16 mouse cellular contexts compared by ENCODE assay signal in genomic region chr7:123323388-123323787, GRCm38 (mm10). TPM values are rescaled to one million over a fixed set of nuclear protein-coding genes. Genes with fewer than 3 reads are reported as not detected.
DNase-seq lines count a peak whose midpoint lies in the region; ATAC-seq and TF ChIP-seq lines count a peak whose summit lies in the region.
"Had no signal": no experiment of that assay in that cellular context is flagged by ENCODE, and none has a peak within 500 bp of the region (broad histone marks: within the 10 kb centered on the region; RNA-seq: fewer than 3 reads in every experiment).

No protein-coding gene starts in this region.

- 68% methylated on average over 2 of the region's 2 CpGs for WGBS in liver, embryonic 15.5 days (ENCODE audit: insufficient replicate concordance)
- WGBS in liver, embryonic 11.5 days = 82% methylated on average over 2 of the region's 2 CpGs
- WGBS in lung, embryonic 16.5 days = 77% methylated on average over 2 of the region's 2 CpGs
- WGBS in midbrain, embryonic 15.5 days = 90% methylated on average over 2 of the region's 2 CpGs

- H3K27me3 ChIP-seq in liver, embryonic 15.5 days = no peaks in the 10 kb centered on the region
- H3K27me3 ChIP-seq in liver, embryonic 11.5 days (replicated peaks; ENCODE audit: control insufficient read depth, insufficient read depth, low read length) = no peaks in the 10 kb centered on the region
- no peaks in the 10 kb centered on the region for H3K27me3 ChIP-seq in lung, embryonic 16.5 days (ENCODE audit: control insufficient read depth, insufficient read depth, low read depth, low read length)
- no peaks in the 10 kb centered on the region for H3K27me3 ChIP-seq in midbrain, embryonic 15.5 days (replicated peaks)
- H3K27me3 ChIP-seq: midbrain, embryonic 12.5 days; Patski had no signal

- intact Hi-C loops in gastrocnemius, adult 2 months (cut with DNase I) = no loop called here

- peaks cover 58% of the 10 kb centered on the region for H3K4me1 ChIP-seq in liver, embryonic 15.5 days (replicated peaks)
- peaks cover 32% of the 10 kb centered on the region for H3K4me1 ChIP-seq in liver, embryonic 11.5 days (replicated peaks; ENCODE audit: control insufficient read depth, insufficient read depth, low read length)
- H3K4me1 ChIP-seq in lung, embryonic 16.5 days (replicated peaks; ENCODE audit: control insufficient read depth, insufficient read depth, low read length) = no peaks in the 10 kb centered on the region
- no peaks in the 10 kb centered on the region for H3K4me1 ChIP-seq in midbrain, embryonic 15.5 days

- no peak for TF ChIP-seq CTCF in gastrocnemius, adult 2 months (IDR thresholded peaks at IDR 0.05)

- peak overlapping the region; percentile 56 for H3K27ac ChIP-seq in gastrocnemius, adult 2 months
- peak overlapping the region; percentile 42; the same call in 1 of the 2 replicates for H3K27ac ChIP-seq in liver, embryonic 15.5 days (replicated peaks)
- no peak overlapping the region for H3K27ac ChIP-seq in liver, embryonic 11.5 days (ENCODE audit: low read depth, low read length)
- H3K27ac ChIP-seq in lung, embryonic 16.5 days (ENCODE audit: low read length) = no peak overlapping the region
- no peak overlapping the region for H3K27ac ChIP-seq in midbrain, embryonic 15.5 days
- H3K27ac ChIP-seq: limb, embryonic 10.5 days; midbrain, embryonic 12.5 days had no signal

- no peak overlapping the region for H3K9ac ChIP-seq in liver, embryonic 15.5 days
- H3K9ac ChIP-seq in liver, embryonic 11.5 days (ENCODE audit: low read depth, low read length) = no peak overlapping the region; the same call in 1 of the 2 replicates
- no peak overlapping the region for H3K9ac ChIP-seq in lung, embryonic 16.5 days (ENCODE audit: low read length)
- no peak overlapping the region for H3K9ac ChIP-seq in midbrain, embryonic 15.5 days
- H3K9ac ChIP-seq: lung, embryonic 14.5 days; midbrain, embryonic 12.5 days had no signal

- ATAC-seq in liver, embryonic 15.5 days (ENCODE audit: insufficient read depth) = no peak
- ATAC-seq in liver, embryonic 11.5 days (replicated peaks; ENCODE audit: low FRiP score) = no peak
- ATAC-seq in lung, embryonic 16.5 days (ENCODE audit: low read depth) = 0 out of 2 replicates have a peak, but pooled peaks have one; percentile 37
- no peak for ATAC-seq in erythroid progenitor cell, adult 5-6 weeks (replicated peaks; ENCODE audit: low FRiP score, poor library complexity, severe bottlenecking)
- no peak for ATAC-seq in midbrain, embryonic 15.5 days (replicated peaks)
- ATAC-seq: Patski had no signal

- H3K4me3 ChIP-seq in gastrocnemius, adult 2 months = no peak overlapping the region
- H3K4me3 ChIP-seq in liver, embryonic 15.5 days (replicated peaks) = no peak overlapping the region
- H3K4me3 ChIP-seq in liver, embryonic 11.5 days (ENCODE audit: low read depth, low read length) = no peak overlapping the region
- H3K4me3 ChIP-seq in lung, embryonic 16.5 days (ENCODE audit: low read length) = no peak overlapping the region
- H3K4me3 ChIP-seq in midbrain, embryonic 15.5 days = no peak overlapping the region
- H3K4me3 ChIP-seq: limb, embryonic 10.5 days; midbrain, embryonic 12.5 days had no signal

- H3K9me3 ChIP-seq in liver, embryonic 15.5 days (replicated peaks) = no peaks in the 10 kb centered on the region
- no peaks in the 10 kb centered on the region for H3K9me3 ChIP-seq in liver, embryonic 11.5 days (ENCODE audit: control insufficient read depth, low read length)
- H3K9me3 ChIP-seq in lung, embryonic 16.5 days (ENCODE audit: control insufficient read depth, low read length) = no peaks in the 10 kb centered on the region
- no peaks in the 10 kb centered on the region for H3K9me3 ChIP-seq in midbrain, embryonic 15.5 days
- H3K9me3 ChIP-seq: limb, embryonic 10.5 days; midbrain, embryonic 12.5 days had no signal

- no peak overlapping the region for H3K4me2 ChIP-seq in liver, embryonic 15.5 days
- H3K4me2 ChIP-seq in liver, embryonic 11.5 days = no peak overlapping the region
- no peak overlapping the region for H3K4me2 ChIP-seq in lung, embryonic 16.5 days (ENCODE audit: low read depth, low read length)
- H3K4me2 ChIP-seq in midbrain, embryonic 15.5 days = no peak overlapping the region
- H3K4me2 ChIP-seq: lung, embryonic 14.5 days; midbrain, embryonic 12.5 days had no signal

- peak; percentile 54 for DNase-seq in gastrocnemius, adult 2 months
- no peak for DNase-seq in gastrocnemius, adult 8-10 months (ENCODE audit: low spot score in 2 of 2)
- DNase-seq in liver, embryonic 11.5 days (ENCODE audit: low spot score) = no peak
- no peak for DNase-seq in Muller cell, postnatal 12 days (ENCODE audit: inconsistent ontology term)
- DNase-seq: cerebellum, adult 11 months; cerebellum, postnatal 36 days; kidney, adult 8-10 months; lung, embryonic 14.5 days; thymus, postnatal 36 days had no signal

- peaks cover 80% of the 10 kb centered on the region for H3K36me3 ChIP-seq in liver, embryonic 15.5 days (replicated peaks)
- peaks cover 22% of the 10 kb centered on the region; the same call in 1 of the 2 replicates for H3K36me3 ChIP-seq in liver, embryonic 11.5 days (ENCODE audit: control insufficient read depth, insufficient read depth, low read length)
- peaks cover 16% of the 10 kb centered on the region for H3K36me3 ChIP-seq in lung, embryonic 16.5 days (ENCODE audit: control insufficient read depth, insufficient read depth, low read length)
- H3K36me3 ChIP-seq in midbrain, embryonic 15.5 days (replicated peaks) = peaks cover 18% of the 10 kb centered on the region; the same call in 1 of the 2 replicates

RNA-seq across cellular contexts. Expression of gene Lcmt1, which starts 46.2 kb away (rescaled TPM):
- total RNA-seq in gastrocnemius, adult 2 months (2021) = 10 to 100 TPM; 28.5 to 28.8 TPM
- total RNA-seq in gastrocnemius, adult 8-10 months (2022) = 10 to 100 TPM; 29.4 to 35.5 (median 30.3) TPM
- polyA plus RNA-seq in liver, embryonic 15.5 days (2015; fragmentation: Nextera tagmentation; extraction: Ambion mirVana) = 21.2 and 22.3 TPM in 2 replicates
- polyA plus RNA-seq in liver, embryonic 11.5 days (2014; fragmentation: Nextera tagmentation; extraction: Ambion mirVana) = 49.7 and 54.4 TPM in 2 replicates
- 40.9 and 45.1 TPM in 2 replicates for polyA plus RNA-seq in lung, embryonic 16.5 days (2015; fragmentation: Nextera tagmentation; extraction: Ambion mirVana)
- total RNA-seq in erythroid progenitor cell, adult 5-6 weeks (2015; ENCODE audit: low replicate concordance) = 16.8 and 24.9 TPM in 2 replicates
- total RNA-seq in erythroid progenitor cell, adult 5-6 weeks (2017; ENCODE audit: low replicate concordance) = 16.0 and 21.4 TPM in 2 replicates
- 101 and 103 TPM in 2 replicates for polyA plus RNA-seq in midbrain, embryonic 15.5 days (2015; fragmentation: Nextera tagmentation; extraction: Ambion mirVana)

RNA-seq across cellular contexts. Expression of gene Arhgap17, which starts 46.3 kb away (rescaled TPM):
- total RNA-seq in gastrocnemius, adult 2 months (2021) = 10 to 100 TPM; 16.4 to 18.5 TPM
- total RNA-seq in gastrocnemius, adult 8-10 months (2022) = 10 to 100 TPM; 11.8 to 17.7 (median 15.4) TPM
- 10.2 and 10.3 TPM in 2 replicates for polyA plus RNA-seq in liver, embryonic 15.5 days (2015; fragmentation: Nextera tagmentation; extraction: Ambion mirVana)
- 29.8 and 31.3 TPM in 2 replicates for polyA plus RNA-seq in liver, embryonic 11.5 days (2014; fragmentation: Nextera tagmentation; extraction: Ambion mirVana)
- polyA plus RNA-seq in lung, embryonic 16.5 days (2015; fragmentation: Nextera tagmentation; extraction: Ambion mirVana) = 19.8 and 23.4 TPM in 2 replicates
- 32.8 and 34.0 TPM in 2 replicates for total RNA-seq in erythroid progenitor cell, adult 5-6 weeks (2015; ENCODE audit: low replicate concordance)
- total RNA-seq in erythroid progenitor cell, adult 5-6 weeks (2017; ENCODE audit: low replicate concordance) = 11.4 and 15.7 TPM in 2 replicates
- 8.9 and 10.6 TPM in 2 replicates for polyA plus RNA-seq in midbrain, embryonic 15.5 days (2015; fragmentation: Nextera tagmentation; extraction: Ambion mirVana)

Comparison
In these comparisons a context has a peak if more than half of its experiments do, and no peak if none do; other contexts are left out.
1. H3K27ac ChIP-seq: peak in gastrocnemius, adult 2 months (single experiment) and liver, embryonic 15.5 days (single experiment); none in liver, embryonic 11.5 days (single experiment), lung, embryonic 16.5 days (single experiment) and midbrain, embryonic 15.5 days (single experiment).